Mouse (Mus musculus) spleen, postnatal 14 days (tissue): ENCODE measurements at regions not wholly inside any gene's neighbourhood (a gene's known extent, or its start where the extent isn't known, plus 50 kb on each side); places are given as distances from the start of the nearest gene placed in this dataset.
A peak's percentile ranks its signal among the peaks of the same experiment; 100 is the strongest.
"Not testable (repeated sequence)": the region's sequence is repeated elsewhere in the genome, so short reads cannot be mapped to it uniquely, and the experiment has no call there.

Experiments used
- DNase-seq, 2 experiments: peaks; one replicate each; pipeline ENCODE4 v3.0.0; 2021 to 2022; ENCODE audit warnings: low spot score in 2 of 2

GRCm38 (mm10) chr7:138758386-138758785 lies 87.5 kb upstream of the Ppp2r2d start:
- DNase-seq, result no peak

- no peak for DNase-seq
Measured at GRCm38 (mm10) chr7:138748442-138748841, 97.4 kb upstream of the Ppp2r2d start.

GRCm38 (mm10) chr7:138746616-138747015 lies 99.3 kb upstream of the Ppp2r2d start:
- no peak for DNase-seq

- DNase-seq, result no peak
Measured at GRCm38 (mm10) chr7:138742516-138742845, 103.4 kb upstream of the Ppp2r2d start.

- no peak for DNase-seq
Measured at GRCm38 (mm10) chr7:138741816-138742515, 103.9 kb upstream of the Ppp2r2d start.

- DNase-seq, result peak in 1 of 2 experiments; percentile 2
Measured at GRCm38 (mm10) chr7:138734254-138734653, 111.6 kb upstream of the Ppp2r2d start.

- DNase-seq, result no peak
Measured at GRCm38 (mm10) chr7:138724829-138725228, 121.0 kb upstream of the Ppp2r2d start.

GRCm38 (mm10) chr7:138719608-138720007 lies 126.3 kb upstream of the Ppp2r2d start:
- no peak for DNase-seq

- no peak for DNase-seq
Measured at GRCm38 (mm10) chr7:138719115-138719514, 126.8 kb upstream of the Ppp2r2d start.

- no peak for DNase-seq
Measured at GRCm38 (mm10) chr7:138714731-138715130, 131.1 kb upstream of the Ppp2r2d start.

GRCm38 (mm10) chr7:138708373-138708772 lies 137.5 kb upstream of the Ppp2r2d start:
- DNase-seq, result no peak

- DNase-seq, result not testable (repeated sequence)
Measured at GRCm38 (mm10) chr7:138699599-138699998, 146.3 kb upstream of the Ppp2r2d start.

GRCm38 (mm10) chr7:138682161-138682560 lies 163.7 kb upstream of the Ppp2r2d start:
- DNase-seq, result no peak

GRCm38 (mm10) chr7:138680530-138680929 lies 165.3 kb upstream of the Ppp2r2d start:
- DNase-seq, result no peak

- no peak for DNase-seq
Measured at GRCm38 (mm10) chr7:138679575-138679974, 166.3 kb upstream of the Ppp2r2d start.

- no peak for DNase-seq
Measured at GRCm38 (mm10) chr7:138672959-138673358, 172.9 kb upstream of the Ppp2r2d start.

- DNase-seq, result no peak
Measured at GRCm38 (mm10) chr7:138668337-138668736, 177.5 kb upstream of the Ppp2r2d start.

GRCm38 (mm10) chr7:138660124-138660523 lies 185.8 kb upstream of the Ppp2r2d start:
- no peak for DNase-seq

GRCm38 (mm10) chr7:138657521-138657920 lies 188.4 kb upstream of the Ppp2r2d start:
- DNase-seq, result no peak

- DNase-seq, result no peak
Measured at GRCm38 (mm10) chr7:138657076-138657475, 188.8 kb upstream of the Ppp2r2d start.

- no peak for DNase-seq
Measured at GRCm38 (mm10) chr7:138655940-138656339, 189.9 kb upstream of the Ppp2r2d start.

- DNase-seq, result no peak
Measured at GRCm38 (mm10) chr7:138650946-138651345, 194.9 kb upstream of the Ppp2r2d start.

GRCm38 (mm10) chr7:138647636-138648035 lies 198.2 kb upstream of the Ppp2r2d start:
- no peak for DNase-seq
